Mouse (Mus musculus): Measurements from ENCODE around the gene Ikbkg. TPM values are rescaled to one million over a fixed set of nuclear protein-coding genes. Genes with fewer than 3 reads are reported as not detected.
"Not testable (repeated sequence)": the region's sequence is repeated elsewhere in the genome, so short reads cannot be mapped to it uniquely, and the experiment has no call there.

Gene Ikbkg
- 10 to 100 TPM; 44.7 to 65.1 TPM for polyA plus RNA-seq (2017; shearing (Covaris generic))

- ATAC-seq: peak; percentile 99
Observed at GRCm38 (mm10) chrX:74392535-74393443, at the start of gene Ikbkg, which contains the start of gene Fam3a. Gene Ikbkg (plus strand): TSS chrX:74393290. Gene Fam3a (minus strand): TSS chrX:74393272.

GRCm38 (mm10) chrX:74352645-74353466 lies 40.2 kb upstream of the Ikbkg start:
- peak; percentile 29 for ATAC-seq

GRCm38 (mm10) chrX:74353467-74353770 lies 39.7 kb upstream of the Ikbkg start, which contains the start of gene Lage3:
Gene Lage3 (minus strand): TSS chrX:74353618.
- ATAC-seq: peak; percentile 92

- not testable (repeated sequence) for ATAC-seq
Observed at GRCm38 (mm10) chrX:74357069-74357468, 36.0 kb upstream of the Ikbkg start.

- ATAC-seq: no peak
Observed at GRCm38 (mm10) chrX:74359171-74359570, 33.9 kb upstream of the Ikbkg start.

- ATAC-seq: no peak
Observed at GRCm38 (mm10) chrX:74367512-74367911, 25.6 kb upstream of the Ikbkg start.

- ATAC-seq: peak; percentile 56
Observed at GRCm38 (mm10) chrX:74368209-74368909, 24.7 kb upstream of the Ikbkg start.

GRCm38 (mm10) chrX:74372888-74373549 lies 20.1 kb upstream of the Ikbkg start, which contains the start of the genes Ubl4a and Slc10a3:
Gene Ubl4a (minus strand): TSS chrX:74373218.
Gene Slc10a3 (minus strand): TSS chrX:74373349.
- peak; percentile 95 for ATAC-seq

- ATAC-seq: no peak
Observed at GRCm38 (mm10) chrX:74384451-74384850, 8.6 kb upstream of the Ikbkg start.

- no peak for ATAC-seq
Observed at GRCm38 (mm10) chrX:74388153-74388552, 4.9 kb upstream of the Ikbkg start.

GRCm38 (mm10) chrX:74400136-74400535 lies 7.0 kb downstream of the Ikbkg start:
- ATAC-seq: no peak

GRCm38 (mm10) chrX:74408340-74408739 lies 15.2 kb downstream of the Ikbkg start:
- no peak for ATAC-seq

GRCm38 (mm10) chrX:74413377-74413776 lies 20.3 kb downstream of the Ikbkg start:
- peak; percentile 90 for ATAC-seq

GRCm38 (mm10) chrX:74424443-74424842 lies 31.4 kb downstream of the Ikbkg start:
- ATAC-seq: no peak

- no peak for ATAC-seq
Observed at GRCm38 (mm10) chrX:74425195-74425594, 32.1 kb downstream of the Ikbkg start.

GRCm38 (mm10) chrX:74426256-74426655 lies 33.2 kb downstream of the Ikbkg start:
- ATAC-seq: no peak

- ATAC-seq: no peak
Observed at GRCm38 (mm10) chrX:74427116-74427515, 34.0 kb downstream of the Ikbkg start.

- peak; percentile 27 for ATAC-seq
Observed at GRCm38 (mm10) chrX:74428146-74428825, 35.2 kb downstream of the Ikbkg start.

- ATAC-seq: peak; percentile 83
Observed at GRCm38 (mm10) chrX:74428826-74429276, 35.8 kb downstream of the Ikbkg start, which contains the start of gene G6pdx. Gene G6pdx (minus strand): TSS chrX:74429194.

GRCm38 (mm10) chrX:74429290-74429821 lies 36.3 kb downstream of the Ikbkg start:
- ATAC-seq: peak; percentile 71

Measured in CD4-positive, CD25-positive, alpha-beta regulatory T cell, adult 4 months (primary cell).